Mouse (Mus musculus) thymus, postnatal 10 days (tissue): ENCODE data around the gene Prr22.
A peak's percentile ranks its signal among the peaks of the same experiment; 100 is the strongest.

Experiments used
- DNase-seq, 2 experiments: peaks; one replicate each; pipeline ENCODE4 v3.0.0; 2021; ENCODE audit warnings: low spot score in 2 of 2

Gene Prr22

GRCm38 (mm10) chr17:56769950-56770349 lies at the start of gene Prr22:
Prr22 (plus strand) TSS chr17:56770250.
- DNase-seq: no peak

GRCm38 (mm10) chr17:56722441-56722840 lies 47.6 kb upstream of the Prr22 start:
- no peak for DNase-seq

- DNase-seq: no peak
These were observed 46.5 kb upstream of the Prr22 start for GRCm38 (mm10) chr17:56723419-56724161.

GRCm38 (mm10) chr17:56727029-56727649 lies 42.9 kb upstream of the Prr22 start:
- no peak for DNase-seq

- no peak for DNase-seq
These were observed 42.4 kb upstream of the Prr22 start for GRCm38 (mm10) chr17:56727659-56728058.

- no peak for DNase-seq
These were observed 41.9 kb upstream of the Prr22 start for GRCm38 (mm10) chr17:56728117-56728516.

- no peak for DNase-seq
These were observed 40.9 kb upstream of the Prr22 start for GRCm38 (mm10) chr17:56729151-56729550.

GRCm38 (mm10) chr17:56729656-56730055 lies 40.4 kb upstream of the Prr22 start:
- no peak for DNase-seq

GRCm38 (mm10) chr17:56736534-56736933 lies 33.5 kb upstream of the Prr22 start:
- DNase-seq: no peak

- no peak for DNase-seq
These were observed 31.8 kb upstream of the Prr22 start for GRCm38 (mm10) chr17:56738221-56738620.

- no peak for DNase-seq
These were observed 29.8 kb upstream of the Prr22 start for GRCm38 (mm10) chr17:56740118-56740787.

GRCm38 (mm10) chr17:56740788-56741160 lies 29.3 kb upstream of the Prr22 start:
- DNase-seq: no peak

- no peak for DNase-seq
These were observed 25.9 kb upstream of the Prr22 start for GRCm38 (mm10) chr17:56744173-56744572.

- DNase-seq: no peak
These were observed 18.5 kb upstream of the Prr22 start for GRCm38 (mm10) chr17:56751404-56752072.

- DNase-seq: no peak
These were observed 16.6 kb upstream of the Prr22 start for GRCm38 (mm10) chr17:56753452-56753851.

GRCm38 (mm10) chr17:56754271-56755185 lies 15.5 kb upstream of the Prr22 start:
- peak in 1 of 2 experiments; percentile 33 for DNase-seq

GRCm38 (mm10) chr17:56756703-56757399 lies 13.2 kb upstream of the Prr22 start:
- DNase-seq: peak in 1 of 2 experiments; percentile 46

GRCm38 (mm10) chr17:56757416-56758123 lies 12.5 kb upstream of the Prr22 start, which contains the start of gene Nrtn:
Nrtn (minus strand) TSS chr17:56757530.
- peak; percentile 72 to 80 for DNase-seq

- peak; percentile 82 to 92 for DNase-seq
These were observed 11.9 kb upstream of the Prr22 start for GRCm38 (mm10) chr17:56758132-56758531.

GRCm38 (mm10) chr17:56759261-56759660 lies 10.8 kb upstream of the Prr22 start:
- DNase-seq: no peak
